Mouse (Mus musculus): ENCODE measurements around the gene E2f8.

DNA sequence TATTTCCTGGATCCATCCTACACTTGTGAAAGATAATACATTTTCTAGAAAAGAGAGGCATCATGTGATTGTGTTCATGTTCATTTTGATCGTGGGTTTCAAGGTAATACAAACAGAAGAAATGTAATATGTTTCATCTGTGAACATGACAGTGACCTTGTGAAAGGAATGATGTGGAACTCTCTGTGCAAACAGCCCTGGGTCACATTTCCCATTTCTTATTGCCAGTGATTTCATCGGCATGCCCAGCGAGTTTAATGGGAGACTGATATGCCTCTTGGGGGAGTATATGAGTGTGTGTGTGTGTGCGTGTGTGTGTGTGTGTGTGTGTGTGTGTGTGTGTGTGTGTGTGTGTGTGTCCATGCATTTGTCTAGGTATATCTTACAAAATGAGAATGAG lies 39.9 kb downstream of the E2f8 start:
- TF ChIP-seq CTCF (conservative IDR thresholded peaks at IDR 0.05; ENCODE audit: insufficient read depth, insufficient read length, low read depth, low read length) (no peak), POLR2A (IDR thresholded peaks at IDR 0.05; ENCODE audit: low read depth, low read length) (no peak)
